In genomic region chr6:119015346-119015745, GRCm38 (mm10) we compare ENCODE assay signal across 25 mouse cellular contexts.
DNase-seq lines count a peak whose midpoint lies in the region; ATAC-seq and TF ChIP-seq lines count a peak whose summit lies in the region.
"Had no signal": no experiment of that assay in that cellular context is flagged by ENCODE, and none has a peak within 500 bp of the region (broad histone marks: within the 10 kb centered on the region; RNA-seq: fewer than 3 reads in every experiment).

No protein-coding gene starts in this region.

- TF ChIP-seq EP300 in liver, embryonic 14.5 days (IDR thresholded peaks at IDR 0.05; ENCODE audit: low read depth): no peak

- WGBS in heart, embryonic 11.5 days (ENCODE audit: insufficient replicate concordance): 71% methylated on average over 2 of the region's 2 CpGs
- WGBS in embryonic facial prominence, embryonic 11.5 days: 43% methylated on average over 2 of the region's 2 CpGs
- WGBS in limb, embryonic 10.5 days: 9% methylated on average over 2 of the region's 2 CpGs
- whole genome bisulfite sequencing in liver, embryonic 14.5 days (ENCODE audit: insufficient replicate concordance): 34% methylated on average over 2 of the region's 2 CpGs

- no peak overlapping the region for H3K4me2 ChIP-seq in heart, embryonic 11.5 days
- no peak overlapping the region for H3K4me2 ChIP-seq in embryonic facial prominence, embryonic 11.5 days (ENCODE audit: low read depth, low read length)
- peak overlapping the region; percentile 22; the same call in 1 of the 2 replicates for H3K4me2 ChIP-seq in liver, embryonic 14.5 days (ENCODE audit: low read depth)
- H3K4me2 ChIP-seq: embryonic facial prominence, embryonic 15.5 days; hindbrain, embryonic 15.5 days; midbrain, embryonic 11.5 days had no signal

- H3K4me3 ChIP-seq in heart, embryonic 11.5 days (ENCODE audit: low read depth, low read length): no peak overlapping the region
- H3K4me3 ChIP-seq in embryonic facial prominence, embryonic 11.5 days (ENCODE audit: low read depth, low read length): no peak overlapping the region
- no peak overlapping the region for H3K4me3 ChIP-seq in limb, embryonic 10.5 days
- no peak overlapping the region for H3K4me3 ChIP-seq in liver, embryonic 14.5 days (ENCODE audit: insufficient read depth in 1 of 2, low read depth in 2 of 2, low read length in 2 of 2)
- H3K4me3 ChIP-seq: embryonic facial prominence, embryonic 15.5 days; hindbrain, embryonic 10.5 days; hindbrain, embryonic 15.5 days had no signal

- TF ChIP-seq CTCF in liver, embryonic 14.5 days (IDR thresholded peaks at IDR 0.05; ENCODE audit: low read depth): no peak

- H3K9ac ChIP-seq in heart, embryonic 11.5 days (ENCODE audit: low read depth, low read length): no peak overlapping the region
- no peak overlapping the region for H3K9ac ChIP-seq in embryonic facial prominence, embryonic 11.5 days (replicated peaks; ENCODE audit: low read length)
- H3K9ac ChIP-seq in liver, embryonic 14.5 days (replicated peaks): no peak overlapping the region; the same call in 1 of the 2 replicates
- H3K9ac ChIP-seq: embryonic facial prominence, embryonic 15.5 days; hindbrain, embryonic 15.5 days had no signal

- H3K36me3 ChIP-seq in heart, embryonic 11.5 days (ENCODE audit: control insufficient read depth, insufficient read depth, low read length): no peaks in the 10 kb centered on the region
- no peaks in the 10 kb centered on the region for H3K36me3 ChIP-seq in embryonic facial prominence, embryonic 11.5 days (replicated peaks; ENCODE audit: control insufficient read depth, insufficient read depth, low read depth, low read length)
- H3K36me3 ChIP-seq in limb, embryonic 10.5 days: no peaks in the 10 kb centered on the region; the same call in 1 of the 2 replicates
- H3K36me3 ChIP-seq in liver, embryonic 14.5 days (replicated peaks; ENCODE audit: control insufficient read depth, insufficient read depth, low read depth): no peaks in the 10 kb centered on the region
- H3K36me3 ChIP-seq: embryonic facial prominence, embryonic 15.5 days; hindbrain, embryonic 10.5 days; hindbrain, embryonic 15.5 days had no signal

- peaks cover 27% of the 10 kb centered on the region for H3K4me1 ChIP-seq in heart, embryonic 11.5 days (ENCODE audit: control insufficient read depth, insufficient read depth, low read length)
- no peaks in the 10 kb centered on the region for H3K4me1 ChIP-seq in embryonic facial prominence, embryonic 11.5 days (ENCODE audit: control insufficient read depth, insufficient read depth, low read length)
- peaks cover 59% of the 10 kb centered on the region for H3K4me1 ChIP-seq in limb, embryonic 10.5 days
- H3K4me1 ChIP-seq in liver, embryonic 14.5 days (replicated peaks; ENCODE audit: control insufficient read depth in 2 of 2, insufficient read depth in 2 of 2, low read length in 1 of 2): peaks cover 15 to 22% of the 10 kb centered on the region in 2 experiments

- no peak for ATAC-seq in heart, embryonic 11.5 days (replicated peaks; ENCODE audit: insufficient number of reproducible peaks, low FRiP score, low TSS enrichment)
- ATAC-seq in embryonic facial prominence, embryonic 11.5 days (replicated peaks; ENCODE audit: insufficient number of reproducible peaks, low FRiP score, low TSS enrichment, low read depth): no peak
- no peak for ATAC-seq in liver, embryonic 14.5 days (ENCODE audit: insufficient read depth)
- ATAC-seq: forebrain, embryonic 14.5 days; midbrain, embryonic 16.5 days had no signal

- H3K27ac ChIP-seq in heart, embryonic 11.5 days (ENCODE audit: low read depth, low read length): no peak overlapping the region
- H3K27ac ChIP-seq in embryonic facial prominence, embryonic 11.5 days (replicated peaks; ENCODE audit: low read depth, low read length): no peak overlapping the region
- peak overlapping the region; percentile 72; the same call in 1 of the 2 replicates for H3K27ac ChIP-seq in limb, embryonic 10.5 days
- H3K27ac ChIP-seq in liver, embryonic 14.5 days: peak overlapping the region; percentile 36
- H3K27ac ChIP-seq: embryonic facial prominence, embryonic 15.5 days; hindbrain, embryonic 10.5 days; hindbrain, embryonic 15.5 days; kidney, postnatal 0 days had no signal

- no peaks in the 10 kb centered on the region for H3K9me3 ChIP-seq in heart, embryonic 11.5 days (replicated peaks; ENCODE audit: control insufficient read depth, low read length)
- H3K9me3 ChIP-seq in embryonic facial prominence, embryonic 11.5 days (replicated peaks; ENCODE audit: control insufficient read depth, low read length): no peaks in the 10 kb centered on the region
- no peaks in the 10 kb centered on the region for H3K9me3 ChIP-seq in limb, embryonic 10.5 days (replicated peaks)
- no peaks in the 10 kb centered on the region for H3K9me3 ChIP-seq in liver, embryonic 14.5 days (ENCODE audit: control insufficient read depth, low read length)
- H3K9me3 ChIP-seq: embryonic facial prominence, embryonic 15.5 days; hindbrain, embryonic 10.5 days; hindbrain, embryonic 15.5 days had no signal

- H3K27me3 ChIP-seq in heart, embryonic 11.5 days (ENCODE audit: control insufficient read depth, insufficient read depth, low read length): no peaks in the 10 kb centered on the region
- H3K27me3 ChIP-seq in embryonic facial prominence, embryonic 11.5 days (ENCODE audit: control insufficient read depth, insufficient read depth, low read length): no peaks in the 10 kb centered on the region
- H3K27me3 ChIP-seq in limb, embryonic 10.5 days (ENCODE audit: low read depth, poor library complexity, severe bottlenecking): no peaks in the 10 kb centered on the region
- no peaks in the 10 kb centered on the region for H3K27me3 ChIP-seq in liver, embryonic 14.5 days (ENCODE audit: control insufficient read depth, insufficient read depth, low read length)
- H3K27me3 ChIP-seq: embryonic facial prominence, embryonic 15.5 days; hindbrain, embryonic 15.5 days had no signal

- DNase-seq in heart, adult 11 months: peak; percentile 46
- peak; percentile 72 for DNase-seq in embryonic facial prominence, embryonic 11.5 days (ENCODE audit: low spot score)
- peak; percentile 49 for DNase-seq in limb, embryonic 10.5 days (ENCODE audit: low spot score)
- no peak for DNase-seq in liver, embryonic 14.5 days (ENCODE audit: low read depth in 3 of 3, low spot score in 3 of 3)
- DNase-seq in spleen, postnatal 36 days (ENCODE audit: low spot score in 2 of 2): no peak
- no peak for DNase-seq in gastrocnemius, adult 18-20 months (ENCODE audit: low spot score)
- no peak for DNase-seq in ovary, adult 18-20 months (ENCODE audit: low spot score)
- DNase-seq: adrenal gland, postnatal 25 days; cerebellum, adult 18-20 months; cerebellum, postnatal 10 days; heart, postnatal 14 days; kidney, adult 2 months; layer of hippocampus, adult 9-11 months; lung, postnatal 36 days; right cerebral cortex, postnatal 4 days; thymus, adult 2 months; thymus, postnatal 4 days had no signal

Comparison
In these comparisons a context has a peak if more than half of its experiments do, and no peak if none do; other contexts are left out.
1. DNase-seq: peak in heart, adult 11 months (single experiment), embryonic facial prominence, embryonic 11.5 days (single experiment) and limb, embryonic 10.5 days (single experiment); none in liver, embryonic 14.5 days (0 of 3), spleen, postnatal 36 days (0 of 2), gastrocnemius, adult 18-20 months (single experiment) and ovary, adult 18-20 months (single experiment).
2. H3K27ac ChIP-seq: peak in limb, embryonic 10.5 days (single experiment) and liver, embryonic 14.5 days (single experiment); none in heart, embryonic 11.5 days (single experiment) and embryonic facial prominence, embryonic 11.5 days (single experiment).